Mouse (Mus musculus): ENCODE measurements around the gene Hoxb4. TPM values are rescaled to one million over a fixed set of nuclear protein-coding genes. Genes with fewer than 3 reads are reported as not detected.

Hoxb4 gene
- polyA plus RNA-seq, 1 experiment from 2014 or later = 0.70 TPM

- H3K4me2 ChIP-seq (ENCODE audit: low read depth, low read length) = peak overlapping the region; percentile 26; the same call in 1 of the 2 replicates
Observed at GRCm38 (mm10) chr11:96315344-96315681, 2.8 kb upstream of the Hoxb4 start.

DNA sequence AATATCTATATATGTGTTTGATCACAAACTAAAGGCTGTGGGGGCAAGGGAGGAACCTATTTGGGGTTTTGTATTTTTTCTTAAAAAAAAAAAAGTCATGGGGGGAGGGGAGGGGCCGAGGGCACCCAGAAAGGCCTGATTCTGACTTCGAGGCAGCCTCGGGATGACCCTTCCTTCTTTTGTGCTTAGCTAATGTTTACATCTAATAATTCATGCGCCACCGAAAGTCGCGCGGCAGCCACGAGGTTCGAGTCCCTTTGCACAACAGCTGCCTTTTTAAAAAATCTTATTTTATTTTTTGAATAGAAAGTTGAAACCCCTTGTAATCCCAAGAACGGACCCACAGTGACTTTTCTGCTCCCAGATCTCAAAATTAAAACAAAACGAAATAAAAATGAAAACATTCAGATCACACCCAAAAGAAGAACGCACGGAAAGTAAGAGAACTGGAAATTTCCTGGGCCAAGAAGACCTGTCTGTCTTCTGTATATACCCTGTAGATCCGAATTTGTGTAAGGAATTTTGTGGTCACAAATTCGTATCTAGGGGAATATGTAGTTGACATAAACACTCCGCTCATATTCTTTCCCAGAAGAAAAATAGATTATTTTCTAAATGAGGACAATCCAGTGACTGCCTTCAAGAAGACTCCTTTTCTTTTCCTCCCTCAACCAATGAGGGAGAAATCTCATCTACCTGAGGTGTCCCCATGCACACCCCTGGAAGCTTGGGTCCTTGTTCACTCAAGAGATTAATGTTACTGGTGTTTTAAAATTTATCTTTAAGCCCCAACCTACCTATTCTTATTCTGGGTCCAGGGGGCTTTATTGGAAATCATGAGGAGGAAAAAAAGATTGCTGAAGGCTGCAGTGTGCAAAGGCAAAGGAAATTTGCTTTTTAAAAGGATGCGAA is 1.1 kb upstream of the Hoxb4 start:
- WGBS = 7% methylated on average over 18 of the region's 18 CpGs
- Histone ChIP-seq H3K4me2 (ENCODE audit: low read depth, low read length) (no peak overlapping the region), H3K9me3 (ENCODE audit: control insufficient read depth, low read length) (no peaks in the 10 kb centered on the region), H3K4me1 (ENCODE audit: control insufficient read depth, insufficient read depth, low read length) (no peaks in the 10 kb centered on the region), H3K27ac (replicated peaks; ENCODE audit: low read depth, low read length) (no peak overlapping the region), H3K27me3 (replicated peaks; ENCODE audit: control insufficient read depth, insufficient read depth, low read length) (peaks cover 100% of the 10 kb centered on the region), H3K36me3 (ENCODE audit: control insufficient read depth, insufficient read depth, low read length) (no peaks in the 10 kb centered on the region), H3K9ac (ENCODE audit: low read depth, low read length) (no peak overlapping the region), H3K4me3 (ENCODE audit: low read depth, low read length) (no peak overlapping the region)
- DNase-seq (ENCODE audit: low spot score) = no peak
- no peak for ATAC-seq (ENCODE audit: low read depth)

More at GRCm38 (mm10) chr11:96315344-96315681, 2.8 kb upstream of the Hoxb4 start:
- Histone ChIP-seq H3K9me3 (ENCODE audit: control insufficient read depth, low read length) (no peaks in the 10 kb centered on the region), H3K36me3 (ENCODE audit: control insufficient read depth, insufficient read depth, low read length) (no peaks in the 10 kb centered on the region), H3K27me3 (replicated peaks; ENCODE audit: control insufficient read depth, insufficient read depth, low read length) (peaks cover 100% of the 10 kb centered on the region), H3K9ac (ENCODE audit: low read depth, low read length) (no peak overlapping the region), H3K27ac (replicated peaks; ENCODE audit: low read depth, low read length) (no peak overlapping the region; the same call in 1 of the 2 replicates), H3K4me3 (ENCODE audit: low read depth, low read length) (no peak overlapping the region; the same call in 1 of the 2 replicates), H3K4me1 (ENCODE audit: control insufficient read depth, insufficient read depth, low read length) (no peaks in the 10 kb centered on the region)
- no peak for ATAC-seq (ENCODE audit: low read depth)
- no peak for DNase-seq (ENCODE audit: low spot score)
- 5% methylated on average over 5 of the region's 5 CpGs for WGBS

GRCm38 (mm10) chr11:96318368-96319070 is 452 bp downstream of the Hoxb4 start:
- peak overlapping the region; percentile 29 for H3K4me3 ChIP-seq (ENCODE audit: low read depth, low read length)
- H3K36me3 ChIP-seq (ENCODE audit: control insufficient read depth, insufficient read depth, low read length) = no peaks in the 10 kb centered on the region
- H3K9ac ChIP-seq (ENCODE audit: low read depth, low read length) = peak overlapping the region; percentile 40; the same call in 1 of the 2 replicates
- H3K4me1 ChIP-seq (ENCODE audit: control insufficient read depth, insufficient read depth, low read length) = no peaks in the 10 kb centered on the region
- peaks cover 100% of the 10 kb centered on the region for H3K27me3 ChIP-seq (replicated peaks; ENCODE audit: control insufficient read depth, insufficient read depth, low read length)
- 1% methylated on average over 25 of the region's 45 CpGs for WGBS
- H3K27ac ChIP-seq (replicated peaks; ENCODE audit: low read depth, low read length) = no peak overlapping the region; the same call in 1 of the 2 replicates
- peak; percentile 45 for DNase-seq (ENCODE audit: low spot score)
- peak overlapping the region; percentile 47 for H3K4me2 ChIP-seq (ENCODE audit: low read depth, low read length)
- H3K9me3 ChIP-seq (ENCODE audit: control insufficient read depth, low read length) = no peaks in the 10 kb centered on the region
- ATAC-seq (ENCODE audit: low read depth) = peak; percentile 71; the same call in 1 of the 2 replicates

DNA sequence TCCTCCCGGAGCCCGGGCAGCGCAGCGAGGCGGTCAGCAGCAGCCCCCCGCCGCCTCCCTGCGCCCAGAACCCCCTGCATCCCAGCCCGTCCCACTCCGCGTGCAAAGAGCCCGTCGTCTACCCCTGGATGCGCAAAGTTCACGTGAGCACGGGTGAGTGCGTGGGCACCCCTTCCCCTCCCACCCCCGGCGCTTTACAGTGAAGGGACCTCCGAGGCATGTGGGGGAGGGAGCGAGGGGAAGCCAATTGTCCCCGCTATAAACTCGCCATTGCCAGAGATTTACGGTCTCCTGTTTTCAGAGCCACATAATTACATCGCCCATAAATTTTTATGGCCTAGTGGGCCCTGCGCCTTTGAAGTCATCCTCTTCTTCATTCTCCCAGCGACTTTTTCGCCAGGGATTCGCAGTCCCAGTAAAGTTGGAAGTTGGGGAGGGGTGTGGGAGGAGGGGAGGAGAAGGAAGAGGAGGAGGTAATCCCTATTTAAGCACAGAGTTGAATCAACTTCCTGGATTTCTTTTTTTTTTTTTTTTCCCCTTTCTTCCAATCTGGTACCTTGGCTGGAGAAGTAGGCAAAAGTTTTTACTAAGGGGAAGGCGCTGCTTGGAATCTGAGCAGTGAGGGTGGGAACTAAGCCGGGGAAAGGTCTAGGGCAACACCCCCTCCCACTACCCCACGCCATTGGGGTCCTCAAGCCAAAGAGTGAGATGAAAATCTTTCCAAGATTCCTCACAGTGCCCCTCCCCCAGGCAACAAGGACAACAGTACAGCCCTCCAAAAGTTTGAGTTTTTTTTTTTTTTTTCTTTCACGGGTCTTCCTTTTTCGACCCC is 1.2 kb downstream of the Hoxb4 start:
- no peaks in the 10 kb centered on the region for H3K9me3 ChIP-seq (ENCODE audit: control insufficient read depth, low read length)
- no peaks in the 10 kb centered on the region for H3K4me1 ChIP-seq (ENCODE audit: control insufficient read depth, insufficient read depth, low read length)
- H3K27ac ChIP-seq (replicated peaks; ENCODE audit: low read depth, low read length) = no peak overlapping the region; the same call in 1 of the 2 replicates
- peak overlapping the region; percentile 29 for H3K4me3 ChIP-seq (ENCODE audit: low read depth, low read length)
- no peaks in the 10 kb centered on the region for H3K36me3 ChIP-seq (ENCODE audit: control insufficient read depth, insufficient read depth, low read length)
- peak overlapping the region; percentile 40; the same call in 1 of the 2 replicates for H3K9ac ChIP-seq (ENCODE audit: low read depth, low read length)
- ATAC-seq (ENCODE audit: low read depth) (no peak; the same call in 1 of the 2 replicates), DNase-seq (ENCODE audit: low spot score) (no peak)
- under 1% methylated on average over 15 of the region's 34 CpGs for WGBS
- H3K4me2 ChIP-seq (ENCODE audit: low read depth, low read length) = peak overlapping the region; percentile 47
- H3K27me3 ChIP-seq (replicated peaks; ENCODE audit: control insufficient read depth, insufficient read depth, low read length) = peaks cover 100% of the 10 kb centered on the region

DNA sequence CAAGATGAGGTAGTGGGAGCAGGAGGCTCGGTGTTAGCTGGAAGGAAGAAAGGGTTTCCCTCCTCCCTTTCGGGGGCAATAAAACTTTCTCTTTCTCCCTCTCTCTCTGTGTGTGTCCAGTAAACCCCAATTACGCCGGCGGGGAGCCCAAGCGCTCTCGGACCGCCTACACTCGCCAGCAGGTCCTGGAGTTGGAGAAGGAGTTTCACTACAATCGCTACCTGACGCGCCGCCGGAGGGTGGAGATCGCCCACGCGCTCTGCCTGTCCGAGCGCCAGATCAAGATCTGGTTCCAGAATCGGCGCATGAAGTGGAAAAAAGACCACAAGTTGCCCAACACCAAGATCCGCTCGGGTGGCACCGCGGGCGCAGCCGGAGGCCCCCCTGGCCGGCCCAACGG is 1.8 kb downstream of the Hoxb4 start:
- no peaks in the 10 kb centered on the region for H3K4me1 ChIP-seq (ENCODE audit: control insufficient read depth, insufficient read depth, low read length)
- H3K36me3 ChIP-seq (ENCODE audit: control insufficient read depth, insufficient read depth, low read length) = no peaks in the 10 kb centered on the region
- ATAC-seq (ENCODE audit: low read depth) (no peak), DNase-seq (ENCODE audit: low spot score) (no peak)
- no peak overlapping the region; the same call in 1 of the 2 replicates for H3K27ac ChIP-seq (replicated peaks; ENCODE audit: low read depth, low read length)
- WGBS = under 1% methylated on average over 27 of the region's 29 CpGs
- H3K9me3 ChIP-seq (ENCODE audit: control insufficient read depth, low read length) = no peaks in the 10 kb centered on the region
- H3K27me3 ChIP-seq (replicated peaks; ENCODE audit: control insufficient read depth, insufficient read depth, low read length) = peaks cover 100% of the 10 kb centered on the region
- H3K9ac ChIP-seq (ENCODE audit: low read depth, low read length) = peak overlapping the region; percentile 40; the same call in 1 of the 2 replicates
- H3K4me2 ChIP-seq (ENCODE audit: low read depth, low read length) = peak overlapping the region; percentile 47; the same call in 1 of the 2 replicates
- peak overlapping the region; percentile 29 for H3K4me3 ChIP-seq (ENCODE audit: low read depth, low read length)

DNA sequence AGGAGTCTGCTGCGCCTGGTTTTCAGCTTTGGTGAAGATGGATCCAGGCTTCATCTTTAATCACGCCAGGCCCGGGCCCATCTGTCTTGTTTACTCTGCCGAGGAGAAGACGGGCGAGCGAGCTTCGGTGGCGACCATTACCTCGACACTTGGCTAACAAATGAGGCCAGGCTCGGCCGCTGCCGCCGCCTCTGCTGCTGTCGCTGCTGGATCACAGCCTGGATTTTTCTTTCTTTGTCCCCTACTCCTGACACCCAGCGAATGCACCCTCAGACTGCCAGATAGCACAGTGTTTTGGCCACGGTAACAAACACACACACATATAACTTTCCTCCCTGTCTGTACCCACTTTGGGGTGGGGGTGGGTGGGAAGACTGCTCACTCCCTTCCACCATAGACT is 2.6 kb downstream of the Hoxb4 start:
- Histone ChIP-seq H3K27ac (replicated peaks; ENCODE audit: low read depth, low read length) (no peak overlapping the region), H3K4me2 (ENCODE audit: low read depth, low read length) (peak overlapping the region; percentile 47; the same call in 1 of the 2 replicates), H3K36me3 (ENCODE audit: control insufficient read depth, insufficient read depth, low read length) (no peaks in the 10 kb centered on the region), H3K4me3 (ENCODE audit: low read depth, low read length) (peak overlapping the region; percentile 2; the same call in 1 of the 2 replicates), H3K4me1 (ENCODE audit: control insufficient read depth, insufficient read depth, low read length) (no peaks in the 10 kb centered on the region), H3K27me3 (replicated peaks; ENCODE audit: control insufficient read depth, insufficient read depth, low read length) (peaks cover 100% of the 10 kb centered on the region), H3K9ac (ENCODE audit: low read depth, low read length) (no peak overlapping the region), H3K9me3 (ENCODE audit: control insufficient read depth, low read length) (no peaks in the 10 kb centered on the region)
- WGBS = 4% methylated on average over 17 of the region's 17 CpGs
- DNase-seq (ENCODE audit: low spot score) (no peak), ATAC-seq (ENCODE audit: low read depth) (no peak)

DNA sequence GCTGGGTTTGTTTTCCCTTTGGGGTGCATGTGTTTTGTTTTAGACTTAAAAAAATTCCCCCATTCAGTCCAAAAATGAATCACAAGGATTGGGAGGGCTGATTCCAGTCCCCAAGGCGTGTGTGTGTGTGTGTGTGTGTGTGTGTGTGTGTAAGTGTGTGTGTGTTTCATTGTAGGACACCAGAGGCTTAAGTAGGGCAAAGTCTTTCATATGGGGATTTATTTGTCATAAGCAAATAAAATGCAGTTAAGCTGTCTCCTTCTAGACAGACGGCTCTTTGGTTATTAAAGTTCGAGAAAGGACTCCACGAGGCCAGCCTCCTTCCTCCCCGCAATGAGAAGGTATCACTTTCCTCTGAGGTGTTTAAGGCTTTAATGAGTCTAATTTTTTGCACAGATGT is 3.8 kb downstream of the Hoxb4 start:
- H3K9me3 ChIP-seq (ENCODE audit: control insufficient read depth, low read length) = no peaks in the 10 kb centered on the region
- H3K27ac ChIP-seq (replicated peaks; ENCODE audit: low read depth, low read length) = no peak overlapping the region
- H3K4me2 ChIP-seq (ENCODE audit: low read depth, low read length) = no peak overlapping the region
- no peak overlapping the region for H3K9ac ChIP-seq (ENCODE audit: low read depth, low read length)
- H3K4me3 ChIP-seq (ENCODE audit: low read depth, low read length) = no peak overlapping the region
- no peak for ATAC-seq (ENCODE audit: low read depth)
- no peak for DNase-seq (ENCODE audit: low spot score)
- H3K4me1 ChIP-seq (ENCODE audit: control insufficient read depth, insufficient read depth, low read length) = no peaks in the 10 kb centered on the region
- peaks cover 100% of the 10 kb centered on the region for H3K27me3 ChIP-seq (replicated peaks; ENCODE audit: control insufficient read depth, insufficient read depth, low read length)
- no peaks in the 10 kb centered on the region for H3K36me3 ChIP-seq (ENCODE audit: control insufficient read depth, insufficient read depth, low read length)
- 10% methylated on average over 5 of the region's 5 CpGs for WGBS

DNA sequence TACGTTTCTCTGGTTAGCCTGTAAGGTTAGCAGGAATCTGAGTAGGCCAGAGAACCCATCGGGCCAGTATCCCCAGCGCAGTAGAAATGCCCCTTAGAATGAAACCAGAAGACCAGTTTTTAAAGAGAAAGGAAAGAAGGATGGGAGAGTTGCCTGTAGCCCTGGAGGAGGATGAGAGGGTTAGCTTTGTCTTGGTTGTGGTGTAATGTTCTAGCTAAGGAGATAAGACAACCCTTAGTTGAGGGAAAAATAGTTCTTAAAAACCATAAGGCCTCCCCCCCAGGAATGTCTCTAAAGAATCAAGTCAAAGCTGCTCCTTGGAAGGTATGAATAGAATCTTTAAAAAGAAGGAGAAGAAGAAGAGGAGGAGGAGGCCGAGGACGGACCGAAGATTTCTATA is 4.7 kb downstream of the Hoxb4 start:
- no peaks in the 10 kb centered on the region for H3K9me3 ChIP-seq (ENCODE audit: control insufficient read depth, low read length)
- no peak for DNase-seq (ENCODE audit: low spot score)
- no peaks in the 10 kb centered on the region for H3K36me3 ChIP-seq (ENCODE audit: control insufficient read depth, insufficient read depth, low read length)
- WGBS = 8% methylated on average over 6 of the region's 6 CpGs
- ATAC-seq (ENCODE audit: low read depth) = no peak
- H3K4me2 ChIP-seq (ENCODE audit: low read depth, low read length) = no peak overlapping the region; the same call in 1 of the 2 replicates
- no peak overlapping the region for H3K9ac ChIP-seq (ENCODE audit: low read depth, low read length)
- peaks cover 100% of the 10 kb centered on the region for H3K27me3 ChIP-seq (replicated peaks; ENCODE audit: control insufficient read depth, insufficient read depth, low read length)
- no peak overlapping the region for H3K4me3 ChIP-seq (ENCODE audit: low read depth, low read length)
- no peak overlapping the region; the same call in 1 of the 2 replicates for H3K27ac ChIP-seq (replicated peaks; ENCODE audit: low read depth, low read length)
- H3K4me1 ChIP-seq (ENCODE audit: control insufficient read depth, insufficient read depth, low read length) = no peaks in the 10 kb centered on the region
